Mouse (Mus musculus) common myeloid progenitor, adult 5-6 weeks (primary cell): ENCODE results near the gene Nfix. TPM values are rescaled to one million over a fixed set of nuclear protein-coding genes. Genes with fewer than 3 reads are reported as not detected.
A peak's percentile ranks its signal among the peaks of the same experiment; 100 is the strongest.

ENCODE experiments used
- ATAC-seq: replicated peaks from 2 replicates; pipeline ENCODE4 v1.8.0; 2016; ENCODE audit warnings: low read depth, mild to moderate bottlenecking, moderate TSS enrichment, inconsistent platforms; ENCODE audit not compliant: poor library complexity, severe bottlenecking
- total RNA-seq: library from RNA; stranded (forward); fragments of 200-1000, 187-1606 nt; gene quantifications from 2 replicates; pipeline ENCODE4 v1.2.3, GENCODE M21; 2017

The Nfix gene
- total RNA-seq, 1 experiment from 2014 or later = 15.5 TPM

GRCm38 (mm10) chr8:84743054-84743415 lies 57.1 kb downstream of the Nfix start:
- no peak for ATAC-seq

GRCm38 (mm10) chr8:84742171-84743053 lies 57.7 kb downstream of the Nfix start:
- no peak for ATAC-seq

- no peak for ATAC-seq
These were observed 59.0 kb downstream of the Nfix start for GRCm38 (mm10) chr8:84740895-84741843.

DNA sequence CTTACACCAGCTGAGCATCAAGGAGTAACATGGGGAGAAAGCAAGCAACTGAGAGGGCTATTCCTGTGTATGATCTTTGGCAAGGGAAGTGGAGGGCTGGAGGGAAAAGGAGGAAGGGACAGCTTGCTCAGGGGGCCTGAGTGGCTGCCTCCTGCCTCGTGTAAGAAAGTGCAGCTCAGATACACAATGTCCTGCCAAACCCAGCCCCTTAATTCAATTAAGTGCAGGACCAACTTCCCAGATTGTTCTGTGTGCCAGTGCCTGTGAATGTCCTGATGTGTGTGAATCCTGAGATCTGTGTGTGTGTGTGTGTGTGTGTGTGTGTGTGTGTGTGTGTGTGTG lies 60.8 kb downstream of the Nfix start:
- no peak for ATAC-seq

GRCm38 (mm10) chr8:84738715-84739400 lies 61.3 kb downstream of the Nfix start:
- ATAC-seq = no peak

- no peak for ATAC-seq
These were observed 61.9 kb downstream of the Nfix start for GRCm38 (mm10) chr8:84738266-84738665.

- peak; percentile 92 for ATAC-seq
These were observed 62.5 kb downstream of the Nfix start for GRCm38 (mm10) chr8:84737608-84738007.

GRCm38 (mm10) chr8:84736521-84736920 lies 63.6 kb downstream of the Nfix start:
- no peak for ATAC-seq

- ATAC-seq = no peak
These were observed 64.5 kb downstream of the Nfix start for GRCm38 (mm10) chr8:84735597-84735996.

- ATAC-seq = no peak
These were observed 65.5 kb downstream of the Nfix start for GRCm38 (mm10) chr8:84734680-84735079.

DNA sequence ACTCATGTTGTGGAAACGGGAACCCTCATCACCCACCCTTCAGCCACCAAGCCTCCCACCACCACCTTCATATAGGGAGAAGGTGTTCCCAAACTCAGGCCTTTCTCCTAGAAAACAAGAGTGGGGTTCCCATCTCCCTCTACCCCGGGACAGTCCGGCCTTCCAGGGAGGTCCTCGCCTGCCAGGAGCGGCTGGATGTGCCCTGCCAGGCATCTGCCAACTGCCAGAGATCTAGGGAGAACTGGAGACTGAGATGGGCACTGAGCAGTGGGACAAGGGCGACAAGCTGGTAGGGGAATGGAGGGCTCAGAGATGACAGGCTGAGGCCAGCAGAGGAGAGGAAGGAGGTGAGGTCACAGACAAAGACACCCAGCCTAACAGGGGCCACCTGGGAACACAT lies 66.2 kb downstream of the Nfix start:
- ATAC-seq = no peak

DNA sequence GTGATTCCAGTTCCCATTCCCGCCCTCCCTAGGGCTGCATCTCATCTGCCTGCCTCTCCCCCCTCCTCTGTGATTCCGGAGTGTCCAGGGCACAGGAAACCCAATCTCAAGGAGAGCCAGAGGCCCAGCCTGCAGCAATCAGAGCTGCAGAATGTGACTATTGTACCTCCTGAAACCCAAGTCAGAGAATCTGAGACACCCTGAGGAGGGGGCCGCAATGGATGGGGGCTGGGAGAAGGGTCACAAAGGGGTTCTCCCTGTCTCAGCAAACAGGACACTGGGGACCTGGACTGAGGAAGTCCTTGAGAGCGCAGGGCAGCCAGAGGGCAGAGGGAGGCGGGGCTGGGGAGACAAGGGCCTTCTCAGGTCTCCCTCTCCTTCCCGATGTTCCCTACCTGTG lies 67.1 kb downstream of the Nfix start:
- no peak for ATAC-seq

- no peak for ATAC-seq
These were observed 67.6 kb downstream of the Nfix start for GRCm38 (mm10) chr8:84732545-84732944.

DNA sequence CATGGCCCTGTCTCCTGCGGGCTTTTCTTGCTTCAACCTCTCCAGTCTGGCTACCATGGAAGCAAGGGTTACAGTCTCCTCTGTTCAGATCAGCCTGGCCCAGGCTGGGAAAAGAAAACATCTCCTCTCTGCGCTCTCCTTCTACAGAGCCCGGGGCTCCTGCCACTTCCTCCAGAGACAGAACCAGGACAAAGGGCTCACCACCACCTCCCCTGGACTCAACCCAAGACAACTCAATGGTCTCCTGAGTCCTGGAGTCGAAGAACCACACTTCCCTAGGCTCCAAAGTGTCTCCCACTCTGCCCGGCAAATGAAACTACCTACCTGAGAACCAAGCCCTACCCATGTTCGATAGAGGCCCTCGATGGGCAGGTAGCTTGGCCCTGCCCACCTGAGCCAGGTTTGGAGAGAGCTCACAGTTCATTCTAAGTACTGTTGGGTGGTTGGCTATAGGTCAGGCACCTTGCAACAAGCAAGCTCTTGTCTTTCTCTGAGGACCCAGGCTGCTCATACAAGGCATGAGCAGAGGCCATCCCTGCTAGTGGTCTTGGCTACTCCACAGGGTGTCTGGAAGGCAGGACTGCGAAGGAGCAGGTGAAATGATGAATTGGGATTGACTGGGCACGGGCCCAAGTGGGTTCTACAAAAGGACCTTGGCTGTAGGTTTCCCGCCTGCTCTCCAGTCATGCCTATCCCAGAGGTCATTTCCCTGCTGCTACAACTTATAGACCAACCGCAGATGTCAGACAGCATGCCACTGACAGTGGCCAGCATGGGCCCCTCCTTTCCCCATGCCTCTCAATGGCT lies 68.6 kb downstream of the Nfix start:
- no peak for ATAC-seq

DNA sequence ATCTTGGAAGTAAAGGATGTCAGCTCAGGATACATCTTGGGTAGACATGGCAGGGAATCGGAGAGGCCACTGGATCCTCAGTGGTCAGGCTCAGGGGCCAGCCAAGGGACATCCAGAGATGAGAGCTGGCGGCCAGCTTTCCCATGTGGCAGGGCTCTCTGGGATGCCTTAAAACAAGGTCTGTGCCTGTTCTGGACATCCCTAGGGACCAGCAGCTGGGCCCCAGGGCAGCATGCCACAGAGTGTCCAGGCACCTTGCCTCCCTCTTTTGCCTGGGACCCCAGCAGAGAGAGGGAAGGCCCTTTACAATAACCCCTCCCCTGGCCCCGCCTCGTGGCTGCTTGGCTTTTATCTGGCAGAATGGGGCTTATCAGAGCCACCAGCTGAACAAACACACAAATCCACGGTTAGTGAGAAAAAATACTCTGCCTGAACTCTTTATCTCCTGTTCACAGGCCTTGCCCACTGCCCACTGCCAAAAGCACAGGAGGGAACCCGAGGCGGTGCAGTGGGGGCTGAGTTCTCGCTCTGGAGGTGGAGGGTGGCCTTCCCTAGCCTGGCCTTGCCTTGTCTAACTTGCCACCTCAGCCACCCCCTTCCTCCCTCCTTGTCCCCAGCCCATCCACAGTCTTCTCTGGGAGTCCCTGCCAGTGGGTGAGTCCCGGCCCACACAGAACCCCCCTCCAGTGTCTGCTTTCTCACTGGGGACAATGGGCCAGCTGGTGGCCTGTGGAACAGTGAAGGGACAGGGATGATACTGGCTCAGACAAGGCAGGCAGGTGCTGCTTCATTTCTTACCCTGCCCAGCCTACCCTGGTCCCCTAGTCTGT lies 69.4 kb downstream of the Nfix start:
- ATAC-seq = peak; percentile 75

DNA sequence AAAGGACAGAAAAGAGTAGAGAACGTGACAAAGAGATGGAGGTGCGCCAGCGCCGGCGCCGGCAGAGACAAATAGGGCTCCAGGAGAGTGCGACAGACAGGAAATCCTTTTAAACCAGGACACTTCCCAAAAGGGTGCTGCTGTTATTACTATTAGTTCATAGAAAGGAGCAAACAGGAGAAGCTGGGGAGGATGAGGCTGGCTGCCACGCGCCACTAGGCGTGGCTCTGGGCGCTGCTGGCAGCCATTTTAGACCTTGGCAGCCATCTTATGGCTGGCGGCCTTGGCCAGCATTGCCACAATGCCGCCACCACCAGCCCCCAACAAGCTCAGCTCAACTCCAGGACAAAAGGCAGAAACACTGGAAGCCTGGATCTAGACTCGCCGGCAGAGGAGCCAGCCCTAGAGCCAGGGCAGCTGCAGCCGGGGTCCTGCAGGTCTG lies 70.2 kb downstream of the Nfix start:
- no peak for ATAC-seq

DNA sequence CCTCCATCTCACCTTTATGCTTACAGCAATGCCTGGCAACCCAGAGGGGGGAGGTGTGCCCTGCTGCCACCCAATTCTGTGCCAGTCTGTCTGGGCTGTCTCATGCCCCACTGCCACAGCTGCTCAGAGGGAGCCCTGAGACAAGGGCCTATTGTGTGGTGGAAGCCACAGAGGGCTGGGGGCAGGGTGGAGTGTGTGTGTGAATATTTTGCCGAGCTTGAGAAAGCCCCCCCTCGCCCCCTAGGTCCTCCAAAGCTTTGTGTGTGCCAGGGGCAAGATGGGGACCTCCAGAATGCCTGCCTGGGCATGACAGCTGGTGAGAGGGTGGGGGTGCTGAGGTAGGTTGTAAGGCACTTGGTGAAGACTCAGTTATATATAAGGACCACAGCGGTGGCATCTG lies 71.7 kb downstream of the Nfix start:
- no peak for ATAC-seq

DNA sequence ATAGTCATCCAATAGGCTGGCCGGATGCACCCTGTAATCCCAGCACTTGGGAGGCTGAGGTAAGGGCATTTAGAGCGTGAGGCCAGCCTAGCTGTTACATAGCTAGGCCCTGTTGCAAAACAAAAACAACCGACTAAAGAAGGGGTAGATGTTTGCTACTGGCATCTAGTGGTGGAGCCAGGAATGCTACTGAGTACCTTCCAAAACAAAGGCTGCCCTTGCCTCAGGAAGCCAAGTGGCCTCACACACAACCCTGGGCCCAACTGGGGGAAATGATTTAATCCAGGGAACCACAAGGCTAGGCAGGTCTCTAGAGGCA lies 74.2 kb downstream of the Nfix start:
- peak; percentile 22; the same call in 1 of the 2 replicates for ATAC-seq
